Mouse (Mus musculus) hindbrain, embryonic 10.5 days (tissue): ENCODE measurements at regions not wholly inside any gene's neighbourhood (a gene's known extent, or its start where the extent isn't known, plus 50 kb on each side); places are given as distances from the start of the nearest gene placed in this dataset.

Experiments used
- DNase-seq: peaks from one replicate; pipeline ENCODE4 v3.0.0-alpha.2; 2017; ENCODE audit warnings: low spot score
- H3K27ac ChIP-seq: fragments of 300-500 bp; sonication (generic); 2 replicates; pipeline ENCODE4 v1.5.1; 2016; ENCODE audit warnings: mild to moderate bottlenecking, moderate library complexity
- H3K27me3 ChIP-seq: fragments of 300-500 bp; sonication (generic); 2 replicates; pipeline ENCODE4 v1.6.1; 2016; ENCODE audit warnings: mild to moderate bottlenecking; ENCODE audit not compliant: poor library complexity, insufficient read depth, severe bottlenecking
- H3K36me3 ChIP-seq: fragments of 300-500 bp; sonication (generic); 2 replicates; pipeline ENCODE4 v1.6.1; 2016; ENCODE audit warnings: mild to moderate bottlenecking, moderate library complexity
- H3K4me1 ChIP-seq: fragments of 300-500 bp; sonication (generic); replicated peaks from 2 replicates; pipeline ENCODE4 v1.6.1; 2016; ENCODE audit warnings: mild to moderate bottlenecking
- H3K4me3 ChIP-seq: fragments of 300-500 bp; sonication (generic); 2 replicates; pipeline ENCODE4 v1.5.1; 2016; ENCODE audit warnings: mild to moderate bottlenecking, moderate library complexity
- H3K9me3 ChIP-seq: fragments of 300-500 bp; sonication (generic); 2 replicates; pipeline ENCODE4 v1.6.1; 2016; ENCODE audit warnings: mild to moderate bottlenecking, moderate library complexity
- WGBS: fragments of 180-500 bp; shearing (Covaris S2); methylation state at CpG from one replicate; pipeline ENCODE4 v1.1.7; 2016; 5-methylcytosine and 5-hydroxymethylcytosine counted together

- Histone ChIP-seq H3K4me3 (no peak overlapping the region), H3K4me1 (0 out of 2 replicates have a peak, but pooled peaks cover 4% of the 10 kb centered on the region), H3K27ac (no peak overlapping the region), H3K27me3 (no peaks in the 10 kb centered on the region), H3K36me3 (no peaks in the 10 kb centered on the region), H3K9me3 (no peaks in the 10 kb centered on the region)
- WGBS, result 57% methylated on average over 3 of the region's 3 CpGs
- peak; percentile 54 for DNase-seq
These were observed 396.7 kb downstream of the Fam19a5 start for GRCm38 (mm10) chr15:87940837-87941236.

GRCm38 (mm10) chr15:87952531-87952930, 408.4 kb downstream of the Fam19a5 start:
- DNase-seq, result no peak
- Histone ChIP-seq H3K4me1 (no peaks in the 10 kb centered on the region), H3K27me3 (no peaks in the 10 kb centered on the region), H3K36me3 (no peaks in the 10 kb centered on the region), H3K27ac (no peak overlapping the region), H3K9me3 (0 out of 2 replicates have a peak, but pooled peaks cover 4% of the 10 kb centered on the region), H3K4me3 (no peak overlapping the region)
- WGBS, result 82% methylated on average over 3 of the region's 3 CpGs

- WGBS, result 80% methylated on average over 5 of the region's 5 CpGs
- Histone ChIP-seq H3K4me1 (no peaks in the 10 kb centered on the region), H3K27me3 (no peaks in the 10 kb centered on the region), H3K9me3 (no peaks in the 10 kb centered on the region), H3K4me3 (no peak overlapping the region), H3K27ac (no peak overlapping the region), H3K36me3 (no peaks in the 10 kb centered on the region)
- no peak for DNase-seq
These were observed 411.7 kb downstream of the Fam19a5 start for GRCm38 (mm10) chr15:87955685-87956256.

- DNase-seq, result no peak
These were observed 414.8 kb downstream of the Fam19a5 start for GRCm38 (mm10) chr15:87958866-87959265.

GRCm38 (mm10) chr15:87972641-87973040, 428.5 kb downstream of the Fam19a5 start:
- Histone ChIP-seq H3K27ac (no peak overlapping the region), H3K27me3 (no peaks in the 10 kb centered on the region), H3K4me1 (no peaks in the 10 kb centered on the region), H3K9me3 (no peaks in the 10 kb centered on the region), H3K4me3 (no peak overlapping the region), H3K36me3 (no peaks in the 10 kb centered on the region)
- DNase-seq, result no peak
- WGBS, result 81% methylated on average over 6 of the region's 6 CpGs

More at GRCm38 (mm10) chr15:87958866-87959265, 414.8 kb downstream of the Fam19a5 start:
- H3K9me3 ChIP-seq, result no peaks in the 10 kb centered on the region
- H3K4me3 ChIP-seq, result no peak overlapping the region
- no peaks in the 10 kb centered on the region for H3K4me1 ChIP-seq
- H3K27me3 ChIP-seq, result no peaks in the 10 kb centered on the region
- WGBS, result 68% methylated on average over 1 of the region's 1 CpGs
- no peak overlapping the region for H3K27ac ChIP-seq
- H3K36me3 ChIP-seq, result no peaks in the 10 kb centered on the region

GRCm38 (mm10) chr15:87987322-87987985, 443.4 kb downstream of the Fam19a5 start:
- 9% methylated on average over 5 of the region's 5 CpGs for WGBS
- peak; percentile 5 for DNase-seq
- H3K4me3 ChIP-seq, result no peak overlapping the region
- H3K4me1 ChIP-seq, result peaks cover 28% of the 10 kb centered on the region
- H3K27me3 ChIP-seq, result 0 out of 2 replicates have a peak, but pooled peaks cover 9% of the 10 kb centered on the region
- H3K27ac ChIP-seq, result peak overlapping the region; percentile 77
- H3K9me3 ChIP-seq, result no peaks in the 10 kb centered on the region
- H3K36me3 ChIP-seq, result no peaks in the 10 kb centered on the region

- WGBS, result 65% methylated on average over 8 of the region's 8 CpGs
- no peaks in the 10 kb centered on the region for H3K9me3 ChIP-seq
- no peaks in the 10 kb centered on the region for H3K36me3 ChIP-seq
- no peak overlapping the region for H3K27ac ChIP-seq
- H3K4me3 ChIP-seq, result no peak overlapping the region
- H3K4me1 ChIP-seq, result no peaks in the 10 kb centered on the region
- DNase-seq, result no peak
- H3K27me3 ChIP-seq, result no peaks in the 10 kb centered on the region
These were observed 450.4 kb downstream of the Fam19a5 start for GRCm38 (mm10) chr15:87994546-87994945.

GRCm38 (mm10) chr15:88017076-88017475, 473.0 kb downstream of the Fam19a5 start:
- Histone ChIP-seq H3K36me3 (no peaks in the 10 kb centered on the region), H3K9me3 (no peaks in the 10 kb centered on the region), H3K27ac (no peak overlapping the region), H3K4me3 (no peak overlapping the region), H3K4me1 (no peaks in the 10 kb centered on the region), H3K27me3 (no peaks in the 10 kb centered on the region)
- DNase-seq, result no peak
- 91% methylated on average over 5 of the region's 5 CpGs for WGBS

GRCm38 (mm10) chr15:88032751-88033150, 488.7 kb downstream of the Fam19a5 start:
- no peak overlapping the region for H3K27ac ChIP-seq
- 85% methylated on average over 11 of the region's 11 CpGs for WGBS
- DNase-seq, result no peak
- H3K9me3 ChIP-seq, result no peaks in the 10 kb centered on the region
- peaks cover 22% of the 10 kb centered on the region; the same call in 1 of the 2 replicates for H3K27me3 ChIP-seq
- no peaks in the 10 kb centered on the region for H3K36me3 ChIP-seq
- no peak overlapping the region for H3K4me3 ChIP-seq
- H3K4me1 ChIP-seq, result peaks cover 20% of the 10 kb centered on the region

GRCm38 (mm10) chr15:88033725-88034124, 489.6 kb downstream of the Fam19a5 start:
- Histone ChIP-seq H3K9me3 (no peaks in the 10 kb centered on the region), H3K27me3 (peaks cover 19% of the 10 kb centered on the region; the same call in 1 of the 2 replicates), H3K27ac (no peak overlapping the region), H3K4me3 (no peak overlapping the region), H3K36me3 (no peaks in the 10 kb centered on the region), H3K4me1 (peaks cover 21% of the 10 kb centered on the region)
- DNase-seq, result no peak
- WGBS, result 76% methylated on average over 4 of the region's 4 CpGs

GRCm38 (mm10) chr15:88035486-88035885, 491.4 kb downstream of the Fam19a5 start:
- 84% methylated on average over 8 of the region's 8 CpGs for WGBS
- DNase-seq, result no peak
- H3K27ac ChIP-seq, result no peak overlapping the region
- H3K4me1 ChIP-seq, result peaks cover 21% of the 10 kb centered on the region
- H3K36me3 ChIP-seq, result no peaks in the 10 kb centered on the region
- H3K27me3 ChIP-seq, result peaks cover 5% of the 10 kb centered on the region; the same call in 1 of the 2 replicates
- H3K4me3 ChIP-seq, result no peak overlapping the region
- H3K9me3 ChIP-seq, result no peaks in the 10 kb centered on the region

GRCm38 (mm10) chr15:88036146-88037000, 492.3 kb downstream of the Fam19a5 start:
- peak overlapping the region; percentile 40 for H3K27ac ChIP-seq
- H3K4me3 ChIP-seq, result no peak overlapping the region
- peak; percentile 56 for DNase-seq
- H3K4me1 ChIP-seq, result peaks cover 21% of the 10 kb centered on the region
- peaks cover 7% of the 10 kb centered on the region; the same call in 1 of the 2 replicates for H3K27me3 ChIP-seq
- WGBS, result 69% methylated on average over 22 of the region's 22 CpGs
- no peaks in the 10 kb centered on the region for H3K9me3 ChIP-seq
- no peaks in the 10 kb centered on the region for H3K36me3 ChIP-seq

- 90% methylated on average over 4 of the region's 4 CpGs for WGBS
- no peak overlapping the region for H3K4me3 ChIP-seq
- no peak for DNase-seq
- H3K27me3 ChIP-seq, result 0 out of 2 replicates have a peak, but pooled peaks cover 3% of the 10 kb centered on the region
- H3K36me3 ChIP-seq, result no peaks in the 10 kb centered on the region
- H3K4me1 ChIP-seq, result peaks cover 21% of the 10 kb centered on the region
- H3K9me3 ChIP-seq, result no peaks in the 10 kb centered on the region
- peak overlapping the region; percentile 40 for H3K27ac ChIP-seq
These were observed 493.5 kb downstream of the Fam19a5 start for GRCm38 (mm10) chr15:88037606-88038005.
